Mouse (Mus musculus): ENCODE results near the gene Acsf2. TPM values are rescaled to one million over a fixed set of nuclear protein-coding genes. Genes with fewer than 3 reads are reported as not detected.
A peak's percentile ranks its signal among the peaks of the same experiment; 100 is the strongest.

The Acsf2 gene
- polyA plus RNA-seq, 1 experiment: 15.8 TPM

DNA sequence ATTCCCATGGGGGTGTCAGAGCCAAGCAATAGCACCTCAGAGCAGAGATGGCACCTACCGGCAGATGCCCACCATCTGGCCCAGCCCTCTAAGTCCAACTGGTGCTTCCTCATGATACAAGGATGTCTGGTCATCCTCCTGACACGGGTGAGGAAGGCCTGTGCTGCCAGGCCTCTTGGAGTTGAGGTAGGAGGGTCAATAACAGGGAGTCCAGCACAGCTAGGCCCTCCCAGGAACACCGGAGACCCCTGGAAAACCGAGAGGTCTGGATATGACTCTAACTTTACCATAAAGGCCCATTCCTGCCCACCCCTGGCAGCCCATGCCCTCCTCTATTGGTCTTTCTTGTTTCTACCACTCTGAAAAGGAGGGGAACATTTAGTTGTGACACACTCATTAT, 59.3 kb downstream of the Acsf2 start:
- Histone ChIP-seq H3K27ac (ENCODE audit: insufficient read depth, low read length) (no peak overlapping the region), H3K4me1 (ENCODE audit: control insufficient read depth, insufficient read depth, low read length) (no peaks in the 10 kb centered on the region), H3K4me3 (ENCODE audit: insufficient read depth, low read length) (no peak overlapping the region)
- TF ChIP-seq POLR2A (IDR thresholded peaks at IDR 0.05; ENCODE audit: extremely low read depth, insufficient read depth, low read length): no peak
- no peak for TF ChIP-seq CTCF (IDR thresholded peaks at IDR 0.05; ENCODE audit: extremely low read depth, insufficient read depth, low read length)

DNA sequence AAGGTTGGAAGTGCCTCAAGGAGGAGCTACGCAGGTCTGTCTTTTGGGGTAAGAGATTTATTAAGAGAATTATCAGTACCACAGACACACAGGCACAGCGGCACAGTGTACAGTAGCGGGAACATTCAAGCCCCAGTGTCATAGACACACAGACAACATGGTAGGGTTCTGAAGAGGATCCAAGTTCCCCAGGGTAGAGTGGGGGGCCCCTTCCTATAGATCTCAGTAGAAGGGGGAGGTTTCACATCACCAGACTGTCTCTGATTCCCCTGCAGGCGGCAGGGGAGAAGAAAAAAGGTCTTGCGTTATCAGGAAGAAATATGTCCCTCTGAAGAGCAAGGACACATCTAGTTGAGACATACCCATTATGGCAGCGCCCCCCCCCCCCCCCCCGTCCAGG, 61.9 kb downstream of the Acsf2 start:
- TF ChIP-seq CTCF (IDR thresholded peaks at IDR 0.05; ENCODE audit: extremely low read depth, insufficient read depth, low read length): no peak
- Histone ChIP-seq H3K4me1 (ENCODE audit: control insufficient read depth, insufficient read depth, low read length) (no peaks in the 10 kb centered on the region), H3K4me3 (ENCODE audit: insufficient read depth, low read length) (no peak overlapping the region), H3K27ac (ENCODE audit: insufficient read depth, low read length) (no peak overlapping the region)

DNA sequence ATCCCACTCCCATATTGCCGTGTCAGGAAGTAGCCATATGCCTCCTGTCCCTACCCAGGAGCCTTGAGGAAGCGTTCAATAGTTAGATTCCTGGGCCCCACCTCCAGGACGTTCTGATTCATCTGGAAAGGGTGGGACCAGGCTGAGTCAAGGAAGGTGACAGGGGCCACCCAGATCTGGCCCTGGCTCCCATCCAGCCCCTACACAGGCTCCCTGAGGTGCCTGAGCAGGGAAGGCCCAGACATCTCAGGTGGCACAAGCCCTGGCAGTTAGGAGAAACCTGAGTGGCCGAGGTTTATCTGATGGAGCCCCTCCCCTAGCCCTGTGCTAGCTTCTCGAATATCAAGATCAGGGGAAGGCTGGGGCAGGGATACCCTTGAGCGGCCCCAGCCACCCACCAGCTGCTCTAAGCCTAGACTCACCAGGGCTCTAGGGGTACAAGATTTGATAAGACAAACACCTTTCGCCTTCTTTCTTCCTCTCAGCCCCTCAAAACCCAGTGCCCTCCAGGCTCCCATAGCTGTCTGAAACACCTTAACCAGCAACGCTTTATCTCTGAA, 62.9 kb downstream of the Acsf2 start:
- TF ChIP-seq CTCF (IDR thresholded peaks at IDR 0.05; ENCODE audit: extremely low read depth, insufficient read depth, low read length) (no peak), POLR2A (IDR thresholded peaks at IDR 0.05; ENCODE audit: extremely low read depth, insufficient read depth, low read length) (no peak)
- Histone ChIP-seq H3K4me3 (ENCODE audit: insufficient read depth, low read length) (no peak overlapping the region), H3K27ac (ENCODE audit: insufficient read depth, low read length) (no peak overlapping the region), H3K4me1 (ENCODE audit: control insufficient read depth, insufficient read depth, low read length) (no peaks in the 10 kb centered on the region)

DNA sequence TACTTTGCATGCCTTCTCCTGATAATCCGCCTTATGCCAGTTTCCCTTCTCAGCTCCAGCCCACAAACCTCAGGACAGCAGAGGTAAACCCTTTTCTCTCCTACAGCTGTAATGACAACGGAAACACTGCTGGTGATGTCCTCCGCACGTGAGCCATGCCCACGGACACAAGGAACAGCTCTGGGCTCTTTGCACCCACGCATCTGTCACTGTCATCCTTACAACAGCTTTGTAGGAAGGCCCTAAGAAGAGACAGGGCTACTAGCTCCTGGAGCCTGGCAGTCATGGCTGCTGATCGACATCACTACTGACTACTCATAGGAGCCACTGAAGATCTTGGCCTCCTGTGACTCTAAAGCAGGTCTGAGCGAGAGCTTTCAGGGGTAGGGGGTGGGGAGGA, 68.5 kb downstream of the Acsf2 start:
- H3K4me1 ChIP-seq (ENCODE audit: control insufficient read depth, insufficient read depth, low read length): no peaks in the 10 kb centered on the region
- TF ChIP-seq POLR2A (IDR thresholded peaks at IDR 0.05; ENCODE audit: extremely low read depth, insufficient read depth, low read length): no peak
- no peak for TF ChIP-seq CTCF (IDR thresholded peaks at IDR 0.05; ENCODE audit: extremely low read depth, insufficient read depth, low read length)
- H3K27ac ChIP-seq (ENCODE audit: insufficient read depth, low read length): no peak overlapping the region
- no peak overlapping the region for H3K4me3 ChIP-seq (ENCODE audit: insufficient read depth, low read length)

DNA sequence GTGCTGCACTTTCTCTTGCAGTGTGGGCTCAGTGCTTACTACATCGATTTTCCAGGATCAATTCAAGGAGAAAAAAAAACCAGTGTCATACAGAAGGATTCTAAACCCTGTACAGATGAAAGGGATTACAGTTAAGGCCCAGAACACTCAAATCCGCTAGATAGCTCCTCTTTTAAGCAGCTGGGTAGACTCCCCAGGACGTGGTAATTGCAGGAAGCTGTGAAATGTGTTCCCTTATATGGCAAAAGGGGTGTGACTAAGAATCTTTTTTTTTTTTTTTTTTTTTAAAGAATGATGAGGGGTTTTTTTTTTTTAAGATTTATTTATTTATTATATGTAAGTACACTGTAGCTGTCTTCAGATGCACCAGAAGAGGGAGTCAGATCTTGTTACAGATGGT, 72.8 kb downstream of the Acsf2 start:
- Histone ChIP-seq H3K4me3 (ENCODE audit: insufficient read depth, low read length) (no peak overlapping the region), H3K27ac (ENCODE audit: insufficient read depth, low read length) (no peak overlapping the region), H3K4me1 (ENCODE audit: control insufficient read depth, insufficient read depth, low read length) (no peaks in the 10 kb centered on the region)
- no peak for TF ChIP-seq CTCF (IDR thresholded peaks at IDR 0.05; ENCODE audit: extremely low read depth, insufficient read depth, low read length)
- TF ChIP-seq POLR2A (IDR thresholded peaks at IDR 0.05; ENCODE audit: extremely low read depth, insufficient read depth, low read length): no peak

DNA sequence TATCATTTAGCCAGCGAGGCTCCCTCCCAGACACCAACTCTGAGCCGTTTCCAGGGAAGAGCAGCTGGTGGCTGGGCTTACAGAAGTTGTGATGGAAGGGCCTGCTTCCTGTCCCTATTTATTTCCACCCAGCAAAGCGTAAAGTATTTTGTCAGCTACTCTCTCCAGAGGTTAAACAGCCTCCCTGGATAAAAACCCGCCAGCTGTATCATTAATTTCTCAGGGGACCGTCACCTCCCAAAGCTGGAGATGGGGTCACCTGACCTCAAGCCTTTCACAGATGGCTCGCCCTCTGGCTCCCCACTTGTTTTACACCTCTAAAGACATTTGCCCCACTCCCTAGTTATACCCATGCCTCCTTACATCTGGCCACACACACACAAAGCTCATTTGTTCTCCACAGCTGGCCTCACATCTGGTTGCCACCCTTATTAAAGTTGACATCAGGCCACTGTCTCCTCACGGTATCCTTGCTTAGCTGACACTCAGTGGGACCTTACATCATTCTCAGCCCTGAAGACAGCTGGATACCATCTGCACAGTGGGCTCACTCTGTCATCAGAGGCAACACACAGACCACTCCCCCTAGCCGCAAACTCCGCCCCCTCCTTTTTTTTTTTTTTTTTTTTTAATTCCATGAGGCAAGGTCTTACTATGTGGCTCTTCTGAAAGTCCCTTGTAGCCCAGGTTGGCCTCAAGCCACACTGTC, 75.3 kb downstream of the Acsf2 start:
- TF ChIP-seq POLR2A (IDR thresholded peaks at IDR 0.05; ENCODE audit: extremely low read depth, insufficient read depth, low read length) (no peak), CTCF (IDR thresholded peaks at IDR 0.05; ENCODE audit: extremely low read depth, insufficient read depth, low read length) (no peak)
- no peak overlapping the region for H3K4me3 ChIP-seq (ENCODE audit: insufficient read depth, low read length)
- no peaks in the 10 kb centered on the region for H3K4me1 ChIP-seq (ENCODE audit: control insufficient read depth, insufficient read depth, low read length)
- no peak overlapping the region for H3K27ac ChIP-seq (ENCODE audit: insufficient read depth, low read length)

DNA sequence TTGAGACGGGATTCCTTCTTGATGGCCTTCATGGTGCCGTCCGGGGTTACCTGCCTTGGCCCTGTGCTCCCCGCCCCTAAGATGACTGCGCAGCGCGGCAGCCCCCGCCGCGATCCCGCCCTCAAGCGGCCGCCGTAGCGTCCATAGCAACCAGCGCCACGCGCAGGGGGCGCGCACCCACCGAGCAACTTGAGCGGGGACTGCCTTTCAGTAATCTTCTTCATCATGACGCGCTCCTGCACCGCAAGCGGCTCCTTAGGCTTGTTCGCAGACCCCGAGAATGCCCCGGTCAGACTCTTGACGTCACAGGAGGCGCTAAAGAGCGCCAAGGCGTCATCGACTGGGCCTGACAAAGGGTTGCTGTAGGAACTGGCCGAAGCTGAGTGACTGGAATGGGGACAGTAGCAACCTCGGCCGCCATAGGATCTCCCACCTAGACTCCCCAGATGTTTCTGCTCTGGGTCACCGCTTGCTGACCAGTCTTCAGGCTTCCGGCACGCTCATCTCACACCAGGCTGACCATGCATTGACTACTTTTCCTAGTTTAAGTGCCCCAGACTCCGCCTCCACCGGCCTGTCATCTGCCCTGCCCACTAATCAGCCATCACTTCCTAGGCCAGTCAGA, 80.3 kb downstream of the Acsf2 start, which contains the start of gene Mycbpap:
Gene Mycbpap (minus strand): TSS at position 524 of the 625 bp plus-strand sequence.
- TF ChIP-seq POLR2A (IDR thresholded peaks at IDR 0.05; ENCODE audit: extremely low read depth, insufficient read depth, low read length): 0 out of 2 replicates have a peak, but pooled peaks have one; percentile 5
- no peak for TF ChIP-seq CTCF (IDR thresholded peaks at IDR 0.05; ENCODE audit: extremely low read depth, insufficient read depth, low read length)
- Histone ChIP-seq H3K4me1 (ENCODE audit: control insufficient read depth, insufficient read depth, low read length) (no peaks in the 10 kb centered on the region), H3K4me3 (ENCODE audit: insufficient read depth, low read length) (peak within 1 kb of the TSS; percentile 55), H3K27ac (ENCODE audit: insufficient read depth, low read length) (no peak within 1 kb of the TSS)

DNA sequence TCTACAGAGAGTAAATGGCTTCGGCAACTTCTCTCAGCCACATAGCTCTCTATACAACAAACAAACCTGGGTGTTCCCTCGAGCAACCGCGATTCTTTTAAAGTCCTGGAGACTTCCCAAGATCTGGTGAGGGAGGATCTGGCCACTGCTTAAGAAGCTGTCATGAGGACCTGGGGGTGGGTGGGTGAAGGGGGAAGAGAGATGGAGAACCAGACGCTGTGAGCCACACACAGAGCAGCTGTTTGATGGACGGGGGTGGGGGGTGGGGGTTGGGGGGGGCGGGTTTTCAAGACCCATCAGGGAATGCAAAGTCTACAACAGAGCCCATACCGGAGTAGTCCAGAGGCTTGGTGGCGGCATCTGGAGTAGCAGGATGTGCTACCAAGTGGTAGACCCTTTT, 88.2 kb downstream of the Acsf2 start:
- no peak for TF ChIP-seq CTCF (IDR thresholded peaks at IDR 0.05; ENCODE audit: extremely low read depth, insufficient read depth, low read length)
- TF ChIP-seq POLR2A (IDR thresholded peaks at IDR 0.05; ENCODE audit: extremely low read depth, insufficient read depth, low read length): no peak
- Histone ChIP-seq H3K27ac (ENCODE audit: insufficient read depth, low read length) (no peak overlapping the region), H3K4me1 (ENCODE audit: control insufficient read depth, insufficient read depth, low read length) (no peaks in the 10 kb centered on the region), H3K4me3 (ENCODE audit: insufficient read depth, low read length) (no peak overlapping the region)

DNA sequence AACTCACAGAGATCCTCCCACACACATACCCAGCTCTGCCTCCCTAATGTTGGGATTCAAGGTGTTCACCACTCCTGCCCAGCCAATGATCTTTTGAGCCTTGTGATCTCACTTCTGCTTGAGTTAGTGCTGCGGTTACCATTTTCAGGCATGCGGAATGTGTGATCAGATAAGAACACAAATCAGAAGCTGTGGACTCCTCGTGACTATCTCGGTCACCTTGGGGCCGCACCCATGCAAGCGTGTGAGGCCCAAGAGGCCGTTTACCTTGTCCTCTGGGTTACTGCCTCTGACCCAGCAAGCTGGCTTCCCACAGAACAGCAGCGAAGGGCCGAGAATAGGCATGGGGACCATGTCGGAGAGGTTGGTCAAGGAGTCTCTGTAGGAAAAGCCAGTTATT, 92.7 kb downstream of the Acsf2 start:
- Histone ChIP-seq H3K27ac (ENCODE audit: insufficient read depth, low read length) (no peak overlapping the region), H3K4me1 (ENCODE audit: control insufficient read depth, insufficient read depth, low read length) (no peaks in the 10 kb centered on the region), H3K4me3 (ENCODE audit: insufficient read depth, low read length) (no peak overlapping the region)
- TF ChIP-seq POLR2A (IDR thresholded peaks at IDR 0.05; ENCODE audit: extremely low read depth, insufficient read depth, low read length) (no peak), CTCF (IDR thresholded peaks at IDR 0.05; ENCODE audit: extremely low read depth, insufficient read depth, low read length) (no peak)

Other genes starting within 250 kb of the Acsf2 start
- gene Abcc3, start 208.9 kb downstream of the Acsf2 start, polyA plus RNA-seq (2012; rRNA removed): 1.6 and 2.0 TPM in 2 replicates
- 137 and 159 TPM in 2 replicates for gene Cacna1g, start 127.7 kb downstream of the Acsf2 start, polyA plus RNA-seq (2012; rRNA removed)
- 0.15 and 0.25 TPM in 2 replicates for gene Spata20, start 115.7 kb downstream of the Acsf2 start, polyA plus RNA-seq (2012; rRNA removed)
- gene Epn3, start 101.9 kb downstream of the Acsf2 start, polyA plus RNA-seq (2012; rRNA removed): 0.76 and 0.98 TPM in 2 replicates
- 2.4 and 2.5 TPM in 2 replicates for gene Mycbpap, start 80.1 kb downstream of the Acsf2 start, polyA plus RNA-seq (2012; rRNA removed)
- gene Rsad1, start 52.6 kb downstream of the Acsf2 start, polyA plus RNA-seq (2012; rRNA removed): 16.9 and 18.3 TPM in 2 replicates
- 0.08 and 0.15 TPM in 2 replicates for gene Chad, start 36.8 kb downstream of the Acsf2 start, polyA plus RNA-seq (2012; rRNA removed)
- 70.9 and 71.8 TPM in 2 replicates for gene Lrrc59, start 27.9 kb upstream of the Acsf2 start, polyA plus RNA-seq (2012; rRNA removed)
- 122 and 130 TPM in 2 replicates for gene Mrpl27, start 51.9 kb upstream of the Acsf2 start, polyA plus RNA-seq (2012; rRNA removed)
- gene Eme1, start 52.1 kb upstream of the Acsf2 start, polyA plus RNA-seq (2012; rRNA removed): 0.17 TPM in 2 replicates
- gene Xylt2, start 75.6 kb upstream of the Acsf2 start, polyA plus RNA-seq (2012; rRNA removed): 21.2 and 22.3 TPM in 2 replicates
- not detected in 2 replicates for gene Gm11541, start 102.6 kb upstream of the Acsf2 start, polyA plus RNA-seq (2012; rRNA removed)
- gene Cdc34b, start 139.9 kb upstream of the Acsf2 start, polyA plus RNA-seq (2012; rRNA removed): 0.08 and 0.13 TPM in 2 replicates
- gene Tmem92, start 180.8 kb upstream of the Acsf2 start, polyA plus RNA-seq (2012; rRNA removed): not detected in 2 replicates

All from cortical plate, adult 2 months (tissue).